Mouse (Mus musculus) adrenal gland, postnatal 25 days (tissue): ENCODE data around the gene Mrps24. TPM values are rescaled to one million over a fixed set of nuclear protein-coding genes. Genes with fewer than 3 reads are reported as not detected.
A peak's percentile ranks its signal among the peaks of the same experiment; 100 is the strongest.

ENCODE experiments used
- DNase-seq: peaks from one replicate; pipeline ENCODE4 v3.0.0; 2021; ENCODE audit warnings: mixed read lengths
- total RNA-seq: library from RNA; stranded (reverse); gene quantifications from 2 replicates; pipeline ENCODE4 v1.2.3, GENCODE M21; 2021

The Mrps24 gene
- total RNA-seq, 1 experiment from 2014 or later: 186 TPM

DNA sequence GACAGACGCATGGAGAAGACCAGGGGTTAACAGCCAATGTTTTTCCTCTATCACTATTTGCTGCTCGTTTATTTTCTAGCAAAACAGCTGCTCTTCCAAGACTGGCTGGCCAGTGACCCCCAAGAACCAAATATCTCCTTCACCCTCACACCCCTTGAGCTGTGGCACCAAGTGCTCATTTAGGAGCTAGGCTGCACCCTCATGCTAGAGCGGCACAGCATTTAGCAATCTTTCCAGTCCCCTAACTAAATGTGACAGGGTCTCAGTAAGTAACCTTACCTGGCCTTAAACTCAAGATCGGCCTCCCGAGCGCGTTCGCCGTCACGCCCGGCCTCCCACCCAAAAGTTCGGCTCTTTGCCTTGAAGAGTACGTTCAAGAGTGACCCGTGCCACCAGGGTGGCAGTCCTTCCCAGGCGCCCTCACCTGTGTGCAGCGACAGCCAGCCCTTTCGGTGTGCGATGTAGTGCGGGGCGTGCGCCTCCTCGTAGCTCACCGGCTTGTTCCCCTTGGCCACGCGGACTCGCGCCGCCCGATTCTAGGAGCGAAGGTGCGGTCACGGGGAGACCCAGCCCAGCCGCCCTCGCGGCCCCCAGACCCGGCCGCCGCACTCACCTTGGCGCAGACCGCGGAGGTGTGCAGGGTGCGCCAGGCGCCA, 8.5 kb downstream of the Mrps24 start:
- peak; percentile 36 for DNase-seq

DNA sequence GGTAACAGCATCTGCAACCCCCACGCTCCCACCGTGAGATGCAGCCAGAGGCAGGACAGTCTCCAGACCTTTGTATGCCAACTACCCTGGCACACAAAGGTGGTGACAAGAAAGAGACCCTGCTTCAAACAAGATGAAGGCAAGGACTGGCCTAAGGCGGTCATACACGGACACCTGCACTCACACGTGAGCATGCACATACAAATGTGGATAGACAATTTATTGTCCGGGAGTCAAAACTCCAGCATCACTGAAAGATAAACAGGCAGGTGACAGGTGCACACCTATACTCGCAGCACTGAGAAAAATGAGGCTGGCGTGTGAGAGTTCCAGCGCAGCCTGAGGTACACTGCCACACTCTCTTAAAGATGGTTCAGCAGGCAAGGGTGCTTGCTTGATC, 9.5 kb downstream of the Mrps24 start:
- no peak for DNase-seq

DNA sequence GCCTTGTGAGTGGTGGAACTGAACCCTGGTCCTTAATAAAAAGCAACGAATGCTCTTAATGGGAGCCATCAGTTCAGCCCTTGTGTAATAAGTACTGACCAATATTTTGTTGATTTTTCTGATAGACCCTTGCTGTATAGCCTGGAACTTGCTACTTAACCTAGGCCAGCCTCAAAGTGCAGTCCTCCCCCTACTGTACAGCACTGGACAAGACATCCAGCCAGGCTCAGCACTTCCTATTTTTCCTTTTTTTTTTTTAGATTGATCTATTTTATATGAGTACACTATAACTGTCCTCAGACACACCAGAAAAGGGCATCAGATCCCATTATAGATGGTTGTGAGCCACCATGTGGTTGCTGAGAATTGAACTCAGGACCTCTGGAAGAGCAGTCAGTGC, 12.1 kb downstream of the Mrps24 start:
- DNase-seq: no peak

DNA sequence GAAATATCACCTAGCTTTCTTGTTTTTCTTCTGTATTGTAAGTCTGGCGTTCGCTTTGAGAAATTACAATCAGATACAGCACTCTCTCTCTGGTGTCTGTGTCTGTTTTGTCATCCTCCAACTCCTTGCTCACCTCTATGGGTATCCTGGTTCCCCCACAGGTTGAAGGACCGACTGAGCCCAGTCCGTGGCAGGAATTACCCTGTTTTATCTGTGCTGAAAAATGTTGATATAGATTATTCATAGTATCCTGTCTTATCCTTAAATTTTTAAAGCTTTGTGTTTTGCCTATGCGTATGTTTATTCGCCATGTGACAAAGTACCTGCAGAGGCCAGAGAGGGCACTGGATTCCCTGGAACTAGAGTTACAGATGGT, 12.5 kb downstream of the Mrps24 start:
- no peak for DNase-seq

DNA sequence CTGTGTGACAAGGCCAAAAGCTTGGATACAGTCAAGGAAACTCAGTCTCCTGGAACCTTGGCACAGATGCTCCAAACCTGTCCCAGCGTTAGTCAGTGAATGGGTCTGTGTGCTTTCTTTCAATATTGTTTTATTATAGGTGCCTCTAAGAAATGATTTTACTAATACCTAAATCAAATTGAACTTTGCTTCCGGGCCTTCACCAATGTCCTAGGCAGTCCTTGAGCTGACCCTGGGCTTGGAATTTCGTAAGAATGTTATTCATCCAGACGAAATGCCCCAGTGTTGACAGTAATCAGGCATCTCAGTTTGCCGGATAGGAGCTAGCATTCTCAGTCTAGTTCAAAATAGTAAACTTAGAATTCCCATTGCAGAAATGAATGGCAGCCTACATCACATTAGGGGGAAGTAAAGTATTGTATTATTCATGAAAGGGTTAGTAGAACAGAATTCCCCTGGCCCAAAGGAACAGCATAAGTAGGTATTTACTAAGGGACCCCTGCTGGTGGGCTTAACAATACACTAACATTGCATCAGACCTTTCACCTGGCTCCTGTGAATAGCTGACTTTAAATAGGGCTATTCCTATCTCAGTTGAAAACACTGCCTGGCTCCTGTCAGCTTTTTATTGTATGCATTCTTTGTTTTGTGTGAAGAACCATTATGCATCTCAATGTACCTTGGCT, 13.1 kb downstream of the Mrps24 start:
- DNase-seq: no peak

DNA sequence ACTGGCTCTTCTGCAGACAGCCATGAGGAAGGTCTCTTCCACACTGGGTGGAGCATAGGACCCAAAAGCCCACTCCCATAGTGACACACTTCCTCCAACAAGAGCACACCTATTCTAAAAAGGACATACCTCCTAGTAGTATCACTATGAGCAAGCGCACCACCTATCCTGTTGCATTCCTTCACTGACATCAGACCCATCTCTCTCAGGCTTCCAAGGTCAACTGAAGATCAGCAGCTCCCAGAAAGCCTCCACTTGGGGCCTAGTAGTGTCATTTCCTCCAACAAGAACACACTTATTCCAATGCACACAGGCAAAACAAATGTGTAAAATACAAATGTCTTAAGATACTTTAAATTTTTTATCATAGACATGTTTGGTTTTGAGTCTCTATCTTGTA, 13.7 kb downstream of the Mrps24 start:
- no peak for DNase-seq

DNA sequence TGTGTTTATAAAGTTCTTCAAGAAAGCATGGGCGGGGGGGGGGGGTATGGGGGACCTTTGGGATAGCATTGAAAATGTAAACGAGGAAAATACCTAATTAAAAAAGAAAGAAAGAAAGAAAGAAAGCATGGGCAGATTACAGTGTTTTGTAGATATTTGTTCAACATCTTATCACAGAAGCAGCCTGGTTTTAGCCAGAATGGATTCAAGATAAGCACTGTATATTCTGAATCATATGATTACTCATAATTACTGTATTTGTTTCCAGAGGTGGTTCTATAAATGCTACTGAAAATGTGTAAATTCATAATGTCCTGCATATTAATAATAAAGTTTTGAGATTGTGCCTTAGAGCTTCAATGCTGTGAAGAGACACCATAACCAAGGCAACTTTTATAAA, 14.2 kb downstream of the Mrps24 start:
- DNase-seq: no peak

DNA sequence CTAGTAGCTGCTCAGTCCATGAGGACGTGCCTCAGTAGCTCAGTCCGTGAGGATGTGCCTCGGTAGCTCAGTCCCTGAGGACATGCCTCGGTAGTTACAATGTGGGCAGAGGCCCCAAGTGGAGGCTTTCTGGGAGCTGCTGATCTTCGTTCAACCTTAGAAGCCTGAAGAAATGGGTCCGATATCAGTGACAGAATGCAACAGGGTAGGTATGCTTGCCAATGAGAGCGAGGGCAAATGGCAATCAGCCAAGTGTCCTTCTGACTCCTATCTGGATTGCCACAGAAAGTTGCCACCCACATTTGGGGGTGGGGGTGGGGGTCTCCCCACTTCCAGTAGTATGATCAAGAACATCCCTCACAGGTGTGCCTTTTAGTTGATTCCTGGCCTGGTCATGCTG, 14.7 kb downstream of the Mrps24 start:
- DNase-seq: peak; percentile 26

DNA sequence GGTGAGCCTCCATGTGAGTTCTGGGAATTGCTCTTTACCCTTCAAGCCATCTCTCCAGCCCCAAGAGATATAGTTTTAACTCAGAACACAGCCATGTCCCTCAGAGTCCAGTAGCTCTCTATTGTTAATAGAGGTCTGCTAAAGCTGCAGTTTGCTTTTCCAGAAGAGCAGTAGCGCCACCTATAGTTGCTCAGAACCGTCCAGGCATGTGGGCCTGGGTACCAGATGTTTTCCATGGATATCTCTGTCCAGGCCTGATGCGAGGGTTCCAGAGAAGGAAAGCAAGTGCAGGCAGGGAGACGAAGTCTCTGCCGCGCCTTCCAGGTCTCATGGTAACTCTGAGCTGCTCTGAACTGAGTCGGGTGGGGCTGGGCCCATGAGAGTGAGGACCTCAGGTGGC, 23.7 kb downstream of the Mrps24 start:
- peak; percentile 53 for DNase-seq

DNA sequence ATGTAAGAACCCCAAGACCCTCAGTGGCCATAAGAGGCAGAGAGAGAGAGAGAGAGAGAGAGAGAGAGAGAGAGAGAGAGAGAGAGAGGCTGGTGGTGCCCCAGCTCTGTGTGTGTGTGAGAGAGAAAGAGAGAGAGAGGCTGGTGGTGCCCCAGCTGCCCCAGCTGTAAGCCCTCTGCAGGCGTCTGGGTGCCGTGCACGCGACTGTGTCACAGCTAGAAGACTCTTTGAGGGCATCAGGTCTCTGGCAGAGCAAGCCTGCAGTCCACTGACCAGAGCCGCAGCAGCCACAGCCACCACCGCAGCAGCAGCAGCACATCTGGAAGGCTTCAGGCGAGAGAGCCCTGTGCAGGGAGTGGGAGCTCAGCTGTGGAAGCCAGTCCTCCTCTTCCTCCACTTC, 31.2 kb downstream of the Mrps24 start:
- no peak for DNase-seq

DNA sequence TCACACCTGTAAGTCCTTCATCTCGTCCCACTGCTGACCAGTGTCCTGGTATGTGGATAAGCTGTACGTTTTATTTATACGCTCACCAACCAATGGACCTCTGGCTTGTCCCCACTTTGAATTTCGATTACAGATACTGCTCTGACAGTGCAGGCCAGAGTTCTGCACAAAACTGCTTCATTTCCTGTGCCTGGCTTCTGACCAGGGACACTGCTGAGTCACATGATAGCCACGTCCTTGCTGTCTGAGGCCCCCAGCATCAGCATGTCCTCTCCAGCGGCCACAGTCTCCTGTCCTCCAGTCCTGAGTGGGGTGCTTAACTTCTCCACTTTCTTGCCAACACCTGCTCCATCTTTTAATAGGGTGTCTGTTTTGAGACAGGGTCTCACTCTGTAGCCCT, 32.9 kb downstream of the Mrps24 start:
- DNase-seq: peak; percentile 56

Other genes starting within 250 kb of the Mrps24 start
- gene Xbp1, start 195.0 kb downstream of the Mrps24 start, total RNA-seq: 139 and 149 TPM in 2 replicates
- 28.3 and 30.3 TPM in 2 replicates for gene Ccdc117, start 173.5 kb downstream of the Mrps24 start, total RNA-seq
- gene Ankrd36, start 146.0 kb downstream of the Mrps24 start, total RNA-seq: not detected in 2 replicates
- gene Urgcp, start 46.7 kb upstream of the Mrps24 start, total RNA-seq: 33.8 and 58.8 TPM in 2 replicates
- 66.2 and 77.8 TPM in 2 replicates for gene Dbnl, start 72.8 kb upstream of the Mrps24 start, total RNA-seq
- gene Pgam2, start 88.1 kb upstream of the Mrps24 start, total RNA-seq: not detected in 2 replicates
- gene Polm, start 122.3 kb upstream of the Mrps24 start, total RNA-seq: 12.0 and 13.8 TPM in 2 replicates
- gene Aebp1, start 146.3 kb upstream of the Mrps24 start, total RNA-seq: 399 and 434 TPM in 2 replicates
- gene Pold2, start 162.6 kb upstream of the Mrps24 start, total RNA-seq: 33.6 and 42.2 TPM in 2 replicates
- gene Myl7, start 183.1 kb upstream of the Mrps24 start, total RNA-seq: not detected in 2 replicates
- gene Gck, start 234.4 kb upstream of the Mrps24 start, total RNA-seq: 3.1 and 4.0 TPM in 2 replicates
- gene Ykt6, start 240.0 kb upstream of the Mrps24 start, total RNA-seq: 75.5 and 86.3 TPM in 2 replicates